Mouse (Mus musculus): ENCODE measurements around the gene Anxa6.

DNA sequence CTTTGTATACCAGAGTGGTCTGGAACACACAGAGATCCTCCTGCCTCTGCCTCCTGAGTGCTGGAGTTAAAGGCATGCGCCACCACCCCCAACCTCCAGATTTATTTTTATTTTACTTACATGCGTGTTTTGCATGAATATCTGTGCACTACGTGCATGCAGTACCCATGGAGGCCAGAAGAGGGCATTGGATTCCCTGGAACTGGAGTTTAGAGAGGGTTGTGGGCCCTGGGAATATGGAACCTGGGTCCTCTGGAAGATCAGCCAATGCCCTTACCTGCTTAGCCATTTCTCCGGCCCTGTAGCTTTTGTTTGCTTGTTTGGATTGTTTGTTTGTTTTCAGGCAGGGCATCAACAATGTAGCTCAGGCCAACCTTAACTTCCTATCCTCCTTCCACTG lies 8.1 kb upstream of the Anxa6 start:
- TF ChIP-seq POLR2A (IDR thresholded peaks at IDR 0.05; ENCODE audit: borderline replicate concordance, extremely low read depth, insufficient read depth, insufficient read length, poor library complexity, severe bottlenecking), result no peak
- peak; percentile 42; the same call in 1 of the 2 replicates for TF ChIP-seq CTCF (IDR thresholded peaks at IDR 0.05; ENCODE audit: borderline replicate concordance, extremely low read depth, insufficient read depth, insufficient read length)
